Mouse (Mus musculus): Measurements from ENCODE around the gene Adamts7. TPM values are rescaled to one million over a fixed set of nuclear protein-coding genes. Genes with fewer than 3 reads are reported as not detected.

Adamts7 gene
- polyA plus RNA-seq, 1 experiment = 6.4 TPM

GRCm38 (mm10) chr9:90234786-90235185 is 71.9 kb downstream of the Adamts7 start:
- DNase-seq (ENCODE audit: low spot score) = no peak

GRCm38 (mm10) chr9:90235258-90235882 is 72.5 kb downstream of the Adamts7 start:
- DNase-seq (ENCODE audit: low spot score) = no peak

GRCm38 (mm10) chr9:90236817-90237216 is 73.9 kb downstream of the Adamts7 start:
- DNase-seq (ENCODE audit: low spot score) = no peak

- no peak for DNase-seq (ENCODE audit: low spot score)
Observed at GRCm38 (mm10) chr9:90237232-90238062, 74.6 kb downstream of the Adamts7 start.

- no peak for DNase-seq (ENCODE audit: low spot score)
Observed at GRCm38 (mm10) chr9:90240560-90240959, 77.7 kb downstream of the Adamts7 start.

GRCm38 (mm10) chr9:90241041-90241440 is 78.2 kb downstream of the Adamts7 start:
- DNase-seq (ENCODE audit: low spot score) = no peak

- no peak for DNase-seq (ENCODE audit: low spot score)
Observed at GRCm38 (mm10) chr9:90241618-90242017, 78.7 kb downstream of the Adamts7 start.

GRCm38 (mm10) chr9:90242291-90242690 is 79.4 kb downstream of the Adamts7 start:
- no peak for DNase-seq (ENCODE audit: low spot score)

- no peak for DNase-seq (ENCODE audit: low spot score)
Observed at GRCm38 (mm10) chr9:90242855-90243254, 80.0 kb downstream of the Adamts7 start.

GRCm38 (mm10) chr9:90244301-90245151 is 81.7 kb downstream of the Adamts7 start:
- DNase-seq (ENCODE audit: low spot score) = no peak

- DNase-seq (ENCODE audit: low spot score) = no peak
Observed at GRCm38 (mm10) chr9:90245206-90245605, 82.3 kb downstream of the Adamts7 start.

- DNase-seq (ENCODE audit: low spot score) = no peak
Observed at GRCm38 (mm10) chr9:90245781-90246180, 82.9 kb downstream of the Adamts7 start.

- DNase-seq (ENCODE audit: low spot score) = no peak
Observed at GRCm38 (mm10) chr9:90247316-90247715, 84.4 kb downstream of the Adamts7 start.

- no peak for DNase-seq (ENCODE audit: low spot score)
Observed at GRCm38 (mm10) chr9:90248326-90248725, 85.5 kb downstream of the Adamts7 start.

- no peak for DNase-seq (ENCODE audit: low spot score)
Observed at GRCm38 (mm10) chr9:90249036-90249435, 86.2 kb downstream of the Adamts7 start.

- no peak for DNase-seq (ENCODE audit: low spot score)
Observed at GRCm38 (mm10) chr9:90250141-90250775, 87.4 kb downstream of the Adamts7 start.

- no peak for DNase-seq (ENCODE audit: low spot score)
Observed at GRCm38 (mm10) chr9:90250964-90251750, 88.3 kb downstream of the Adamts7 start.

GRCm38 (mm10) chr9:90253181-90253580 is 90.3 kb downstream of the Adamts7 start:
- DNase-seq (ENCODE audit: low spot score) = no peak

GRCm38 (mm10) chr9:90255844-90256405 is 93.1 kb downstream of the Adamts7 start:
- no peak for DNase-seq (ENCODE audit: low spot score)

- no peak for DNase-seq (ENCODE audit: low spot score)
Observed at GRCm38 (mm10) chr9:90257220-90257619, 94.4 kb downstream of the Adamts7 start.

Data from urinary bladder, adult 2 months (tissue).